Mouse (Mus musculus): ENCODE measurements around the gene Bhlhe40.

GRCm38 (mm10) chr6:108712148-108712547 lies 51.7 kb downstream of the Bhlhe40 start:
- TF ChIP-seq CTCF (IDR thresholded peaks at IDR 0.05; ENCODE audit: low read depth, low read length) (no peak), GATA1 (IDR thresholded peaks at IDR 0.05; ENCODE audit: borderline replicate concordance, low read length) (no peak), TAL1 (conservative IDR thresholded peaks at IDR 0.05; ENCODE audit: low read depth, low read length) (no peak), POLR2AphosphoS5 (IDR thresholded peaks at IDR 0.05; ENCODE audit: insufficient replicate concordance, low read depth, low read length) (no peak), GATA2 (IDR thresholded peaks at IDR 0.05; ENCODE audit: borderline replicate concordance, low read depth, low read length) (no peak)

Data from G1E (cell line).